Mouse (Mus musculus) heart, postnatal 36 days (tissue): ENCODE measurements around the gene AI464131. TPM values are rescaled to one million over a fixed set of nuclear protein-coding genes. Genes with fewer than 3 reads are reported as not detected.

Experiments used
- DNase-seq, 2 experiments: peaks; one replicate each; pipeline ENCODE4 v3.0.0; 2021 to 2022
- intact Hi-C: fragments of 180-260 bp; cut with DNase I; formaldehyde crosslinking; loops from one replicate; pipeline ENCODE4 v1.15.1; 2025
- total RNA-seq, 2 experiments: library from RNA; stranded (reverse); gene quantifications; 2 replicates each; pipeline ENCODE4 v1.2.3; 2021

Gene AI464131
- total RNA-seq, 2 experiments from 2014 or later, result 11.6 to 11.8 TPM

DNA sequence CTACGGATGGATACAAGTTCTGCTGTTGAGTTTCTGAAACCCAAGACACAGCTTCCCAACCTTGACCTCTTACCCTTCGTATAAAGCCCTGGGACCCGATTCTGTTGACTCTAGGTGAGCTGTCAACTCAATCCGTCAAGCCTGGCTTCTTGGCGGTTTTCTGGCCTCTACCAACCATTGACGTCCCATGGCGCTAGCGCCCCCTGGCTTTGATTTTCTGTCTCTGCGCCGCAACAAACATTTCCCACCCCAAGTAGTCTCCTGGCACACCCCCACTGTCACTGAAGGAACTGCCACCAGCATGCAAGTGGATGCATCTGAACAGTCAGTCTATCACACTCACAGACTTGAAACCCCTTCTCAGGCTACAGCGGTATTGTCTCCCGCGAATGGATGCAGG, 3.3 kb upstream of the AI464131 start:
- intact Hi-C loops, result loop anchor here (2.0 kb wide), 1 partner anchor 37 kb away; no protein-coding TSS in a partner anchor
- DNase-seq, result peak; percentile 45 to 47

DNA sequence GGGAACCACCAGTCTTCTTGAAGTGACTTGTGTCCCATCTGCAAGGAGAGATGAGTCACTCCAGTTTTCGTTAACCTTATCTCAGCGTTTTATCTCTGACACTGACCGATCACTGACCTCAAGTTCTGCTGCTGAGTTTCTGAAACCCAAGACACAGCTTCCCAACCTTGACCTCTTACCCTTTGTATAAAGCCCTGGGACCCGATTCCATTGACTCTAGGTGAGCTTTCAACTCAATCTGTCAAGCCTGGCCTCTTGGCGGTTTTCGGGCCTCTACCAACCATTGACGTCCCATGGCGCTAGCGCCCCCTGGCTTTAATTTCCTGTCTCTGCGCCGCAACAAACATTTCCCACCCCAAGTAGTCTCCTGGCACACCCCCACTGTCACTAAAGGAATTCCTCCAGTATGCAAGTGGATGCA, 2.3 kb upstream of the AI464131 start:
- intact Hi-C loops, result no loop called here

DNA sequence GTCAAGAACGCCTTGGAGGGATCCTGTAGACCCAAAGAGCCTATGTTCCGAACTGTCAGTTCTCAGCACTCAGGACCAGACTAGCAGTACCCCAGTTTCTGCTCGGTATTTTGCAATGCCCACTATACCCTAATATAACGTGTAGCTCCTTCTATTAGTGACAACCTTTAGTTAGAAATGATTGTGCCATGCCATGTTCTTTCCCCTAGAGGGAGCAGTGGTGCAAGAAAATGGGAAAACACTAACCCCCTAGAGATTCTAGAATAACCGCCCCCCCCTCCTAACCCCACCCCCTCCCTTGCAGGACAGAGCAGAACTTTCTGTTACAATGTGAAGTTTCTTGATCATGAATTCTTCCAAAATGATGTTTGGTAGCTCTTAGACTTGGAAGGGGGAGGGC, 1.4 kb upstream of the AI464131 start:
- DNase-seq, result no peak
- intact Hi-C loops, result no loop called here

More for the DNA sequence above, 2.3 kb upstream of the AI464131 start:
- DNase-seq, result no peak

DNA sequence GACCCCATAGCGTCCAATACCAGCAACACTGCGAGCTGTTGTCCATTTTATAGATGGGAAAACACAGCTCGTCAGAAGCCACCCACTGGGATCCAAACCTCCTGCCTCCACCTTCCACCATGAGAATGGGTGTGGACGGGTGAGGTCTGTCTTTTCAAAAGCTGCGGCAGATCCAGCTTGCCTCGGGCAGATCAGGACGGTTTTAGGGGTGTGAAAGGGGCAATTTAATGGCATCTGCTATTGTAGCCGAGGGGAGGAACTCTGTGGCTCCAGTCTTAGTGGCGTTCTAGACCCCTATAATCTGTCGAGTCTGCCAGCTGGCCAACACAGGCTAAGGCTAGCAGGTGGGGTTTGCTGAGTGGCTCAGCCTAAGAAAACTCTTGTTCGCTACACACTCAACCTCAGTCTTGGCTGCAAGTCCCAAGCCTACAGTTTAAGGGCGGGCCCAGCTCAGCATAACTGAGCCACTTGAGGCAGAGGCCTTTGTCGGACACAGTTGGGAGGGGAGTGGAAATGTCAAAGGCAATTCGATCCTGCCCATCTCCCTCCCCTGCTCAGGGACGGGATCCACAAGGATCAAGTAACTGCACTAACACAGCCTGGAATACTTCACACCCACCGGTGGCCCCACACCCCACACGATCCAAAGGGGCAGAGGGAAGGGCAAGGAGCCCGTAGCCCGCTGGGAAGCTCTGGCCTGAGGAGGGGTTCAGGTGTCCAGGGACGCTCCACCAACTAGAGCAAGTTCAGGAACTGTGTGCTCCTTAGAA, 520 bp downstream of the AI464131 start:
- no peak for DNase-seq
- intact Hi-C loops, result no loop called here

DNA sequence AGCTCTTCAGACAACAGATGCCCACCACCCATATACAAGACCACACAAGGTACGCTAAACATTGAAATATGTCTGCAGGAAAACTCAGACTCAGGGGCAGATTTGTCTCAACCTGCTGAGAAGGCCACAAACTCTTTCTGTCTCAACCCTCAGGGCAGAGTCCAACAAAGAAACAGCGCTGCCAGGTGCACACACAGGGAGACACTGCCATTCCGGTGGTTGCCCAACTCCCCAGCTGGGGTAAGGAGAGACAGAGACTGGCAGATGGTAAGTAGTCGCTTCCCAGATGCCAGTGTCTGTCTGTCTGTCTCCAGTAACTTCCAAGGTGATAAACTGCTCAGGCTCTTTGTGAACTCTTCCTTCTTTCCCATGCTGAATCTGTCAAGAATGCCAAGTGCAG, 2.1 kb downstream of the AI464131 start:
- no peak for DNase-seq
- intact Hi-C loops, result no loop called here

DNA sequence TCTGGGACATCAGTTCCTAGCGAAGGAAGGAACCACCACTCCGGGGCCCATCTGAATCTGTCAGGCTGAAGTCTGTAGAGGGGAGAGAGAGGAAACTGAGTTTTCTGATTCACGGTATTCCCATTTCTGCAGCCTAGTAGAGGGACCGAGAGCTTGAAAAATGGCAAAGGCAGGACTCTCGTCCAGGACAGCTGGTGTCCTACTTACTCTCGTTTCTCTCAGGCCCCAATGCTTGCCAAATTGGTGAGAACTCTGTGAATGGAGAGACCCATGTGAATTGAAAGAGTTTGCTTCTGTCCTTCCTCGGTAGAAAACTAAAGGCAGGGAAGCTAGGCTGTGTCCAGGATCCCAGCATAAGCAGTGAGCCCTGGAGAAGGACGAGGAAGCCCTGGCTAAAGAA, 3.3 kb downstream of the AI464131 start:
- intact Hi-C loops, result no loop called here
- no peak for DNase-seq

DNA sequence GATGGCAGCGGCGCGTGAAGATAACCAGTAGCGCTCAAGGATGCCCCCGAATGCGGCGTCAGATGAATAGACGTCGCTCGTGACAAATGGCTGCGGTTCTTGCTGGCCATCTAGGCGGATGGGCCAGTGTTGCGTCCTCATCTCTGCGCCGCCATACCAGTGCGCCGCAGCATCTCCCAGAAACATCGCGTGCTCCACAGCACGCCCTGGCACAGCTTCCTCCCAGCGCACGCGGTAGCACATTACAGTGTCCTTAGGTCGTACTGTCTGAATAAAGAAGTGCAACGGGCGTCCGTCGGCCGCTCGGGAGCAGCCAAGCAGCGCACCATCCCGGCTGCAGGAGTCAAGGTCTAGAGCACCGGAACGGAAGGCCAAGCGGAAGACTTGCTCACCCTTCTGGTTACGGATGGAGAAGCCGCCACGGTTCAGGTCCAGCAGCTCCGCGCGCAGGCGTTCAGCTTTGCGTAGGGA, 3.9 kb downstream of the AI464131 start:
- no peak for DNase-seq
- intact Hi-C loops, result no loop called here

DNA sequence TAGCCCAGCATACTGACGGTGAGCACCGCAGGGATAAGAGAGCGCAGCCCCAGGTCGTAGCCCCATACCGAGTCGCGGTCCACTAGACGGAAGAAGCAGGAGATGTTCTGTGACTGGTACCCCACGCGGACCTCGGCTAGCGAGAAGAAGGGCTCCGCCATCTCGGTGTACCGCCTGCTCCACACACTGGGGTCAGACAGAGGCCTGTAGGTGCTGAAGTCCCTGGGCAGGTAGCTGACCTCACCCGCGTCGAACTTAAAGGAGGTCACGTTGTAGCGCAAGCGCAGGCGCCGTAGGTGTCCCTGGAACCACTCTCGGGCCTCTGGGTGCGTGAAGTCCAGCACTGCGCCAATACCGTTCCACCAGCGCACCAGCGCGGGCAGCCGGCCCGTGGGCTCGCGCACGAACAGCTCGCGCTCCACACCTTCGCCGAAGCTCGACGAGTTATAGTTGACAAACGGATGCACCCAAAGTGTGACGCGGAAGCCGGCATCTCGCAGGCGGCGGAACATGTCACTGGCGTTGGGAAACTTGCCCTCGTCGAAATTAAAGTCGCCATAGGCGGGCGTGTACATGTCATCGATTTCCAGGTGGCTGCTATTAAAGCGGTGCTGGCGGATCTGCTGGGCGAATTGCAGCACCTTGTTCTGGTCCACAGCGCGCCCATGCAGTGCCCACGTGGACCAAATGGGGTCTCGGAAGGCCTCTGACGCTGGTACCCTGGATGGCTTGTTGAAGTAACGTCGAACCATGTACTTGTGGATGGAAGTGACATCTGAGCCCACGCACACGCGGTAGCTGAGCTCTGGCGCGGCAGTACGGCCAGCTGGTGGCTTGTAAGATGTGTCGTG, 4.7 kb downstream of the AI464131 start:
- intact Hi-C loops, result no loop called here
- DNase-seq, result no peak

DNA sequence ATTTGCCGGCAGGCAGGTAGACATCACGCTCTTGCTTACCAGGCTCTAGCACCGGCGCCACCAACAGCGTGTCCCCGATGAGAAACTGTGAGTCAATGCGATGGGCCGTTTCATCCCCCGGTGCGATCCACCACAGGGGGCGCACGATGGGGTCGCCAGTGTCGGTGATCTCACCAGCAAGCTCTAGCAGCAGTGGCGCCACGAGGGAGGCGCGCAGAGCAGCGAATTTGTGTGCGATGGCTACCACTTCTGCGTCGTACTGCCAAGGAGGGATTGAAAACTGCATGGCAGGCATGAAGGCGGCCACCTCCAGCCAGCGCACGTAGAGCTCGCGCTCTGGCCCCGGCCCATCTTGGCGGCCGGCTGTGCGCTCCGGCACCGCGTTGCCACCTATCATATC, 5.3 kb downstream of the AI464131 start:
- intact Hi-C loops, result no loop called here
- DNase-seq, result no peak

DNA sequence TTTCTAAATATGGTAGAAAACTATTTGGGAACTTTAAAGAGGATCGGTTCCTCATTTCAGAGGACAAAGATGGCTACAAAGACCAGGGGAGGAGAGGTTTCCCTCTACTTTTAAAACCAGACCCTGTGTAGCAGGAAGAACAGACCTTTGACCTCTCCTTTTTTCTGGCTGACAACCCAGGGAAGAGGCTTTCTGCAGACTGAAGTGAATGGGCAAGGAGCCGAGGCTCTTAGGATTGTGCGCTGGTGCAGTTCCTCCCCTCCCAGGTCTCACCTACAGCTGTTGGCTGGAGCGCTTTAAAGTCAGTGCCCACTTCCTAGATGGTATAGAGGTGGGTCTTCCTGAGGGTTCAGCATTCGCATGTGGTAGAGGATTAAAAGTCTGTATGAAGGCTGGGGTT, 5.8 kb downstream of the AI464131 start:
- intact Hi-C loops, result no loop called here

DNA sequence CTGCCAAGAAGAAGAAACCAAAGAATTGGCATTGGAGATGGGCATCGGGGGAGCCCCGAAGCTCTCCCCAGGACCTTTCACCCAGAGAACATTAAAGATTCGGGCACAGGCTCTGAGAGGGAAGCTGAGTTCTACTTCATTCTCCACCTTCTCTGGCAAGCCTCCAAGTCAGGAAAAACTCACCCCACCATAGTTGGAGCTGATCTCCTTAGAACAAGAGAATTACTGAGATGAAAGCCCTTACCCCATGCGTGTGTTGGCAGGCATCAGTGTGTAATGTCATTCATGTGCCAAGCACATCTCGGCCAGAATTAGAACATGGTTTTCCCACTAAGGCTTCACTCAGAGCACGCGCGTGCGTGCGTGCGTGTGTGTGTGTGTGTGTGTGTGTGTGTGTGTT, 7.0 kb downstream of the AI464131 start:
- intact Hi-C loops, result no loop called here
- no peak for DNase-seq

More for the DNA sequence above, 5.8 kb downstream of the AI464131 start:
- DNase-seq, result no peak

- intact Hi-C loops, result no loop called here
- DNase-seq, result no peak
Measured at GRCm38 (mm10) chr4:41495076-41495475, 7.8 kb downstream of the AI464131 start.

DNA sequence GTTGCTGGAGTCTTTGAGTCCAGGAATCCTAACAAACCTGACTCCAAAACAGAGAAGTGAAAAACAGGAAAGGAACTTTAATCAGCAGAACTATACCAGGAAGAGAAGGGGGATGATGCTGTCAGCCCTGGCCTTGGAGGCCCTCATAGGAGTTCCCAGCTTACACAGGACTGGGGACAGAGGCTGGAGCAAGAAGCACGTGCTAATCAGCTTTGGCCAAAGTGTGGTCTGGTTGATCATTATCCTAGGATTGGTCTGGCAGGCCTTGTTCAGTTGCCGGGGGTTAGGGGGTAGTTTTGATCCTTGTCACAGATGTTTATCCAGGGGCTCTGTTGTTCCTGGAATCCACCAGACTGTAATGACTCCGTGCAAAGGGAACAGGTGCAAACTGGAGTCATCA, 8.5 kb downstream of the AI464131 start:
- intact Hi-C loops, result no loop called here
- DNase-seq, result no peak

DNA sequence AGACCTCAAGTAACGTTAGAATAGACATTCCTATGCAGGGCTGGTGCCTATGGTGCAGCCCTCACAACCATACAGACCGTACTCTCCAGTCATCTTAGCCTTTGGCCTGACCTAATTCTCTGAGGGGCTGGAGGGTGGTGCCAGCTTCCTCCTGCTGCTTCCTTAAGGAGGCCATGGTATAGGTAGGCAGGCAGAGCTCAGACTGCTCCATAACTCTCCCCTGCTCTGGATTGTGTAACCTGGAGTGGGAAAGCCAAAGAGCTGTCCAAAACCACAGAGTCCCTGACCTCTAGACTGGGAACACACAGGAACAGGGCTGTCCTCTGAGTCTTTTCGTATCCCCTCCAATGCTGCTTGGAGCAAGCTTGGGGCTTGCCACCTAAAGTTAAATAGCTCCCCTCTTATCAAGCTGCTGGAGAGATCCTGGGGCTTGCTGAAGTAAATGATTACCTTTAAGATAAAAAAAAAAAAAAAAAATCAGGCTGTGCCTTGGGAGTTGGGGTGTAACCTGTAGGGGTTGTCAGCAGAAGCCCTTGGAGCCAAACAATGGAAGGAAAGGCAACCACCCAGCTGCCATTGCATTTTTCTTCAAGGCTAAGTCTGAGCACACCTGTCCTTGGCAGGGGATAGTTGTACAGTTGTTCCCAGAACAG, 9.3 kb downstream of the AI464131 start:
- DNase-seq, result no peak
- intact Hi-C loops, result no loop called here

GRCm38 (mm10) chr4:41492951-41493350, 9.9 kb downstream of the AI464131 start:
- DNase-seq, result no peak
- intact Hi-C loops, result no loop called here

GRCm38 (mm10) chr4:41481601-41482017, 21.3 kb downstream of the AI464131 start:
- DNase-seq, result peak; percentile 61 to 73
- intact Hi-C loops, result no loop called here

DNA sequence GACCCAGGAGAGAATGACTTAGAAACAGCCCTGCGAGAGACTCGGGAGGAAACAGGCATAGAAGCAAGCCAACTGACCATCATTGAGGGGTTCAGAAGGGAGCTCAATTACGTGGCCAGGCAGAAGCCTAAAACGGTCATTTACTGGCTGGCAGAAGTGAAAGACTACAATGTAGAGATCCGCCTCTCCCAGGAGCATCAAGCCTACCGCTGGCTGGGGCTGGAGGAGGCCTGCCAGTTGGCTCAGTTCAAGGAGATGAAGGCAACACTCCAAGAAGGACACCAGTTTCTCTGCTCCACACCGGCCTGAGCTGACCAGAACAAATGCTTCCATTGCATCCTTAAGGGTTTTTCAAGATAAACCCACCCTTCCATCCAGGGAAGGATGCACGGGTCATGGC, 22.6 kb downstream of the AI464131 start:
- intact Hi-C loops, result no loop called here
- peak; percentile 73 for DNase-seq

DNA sequence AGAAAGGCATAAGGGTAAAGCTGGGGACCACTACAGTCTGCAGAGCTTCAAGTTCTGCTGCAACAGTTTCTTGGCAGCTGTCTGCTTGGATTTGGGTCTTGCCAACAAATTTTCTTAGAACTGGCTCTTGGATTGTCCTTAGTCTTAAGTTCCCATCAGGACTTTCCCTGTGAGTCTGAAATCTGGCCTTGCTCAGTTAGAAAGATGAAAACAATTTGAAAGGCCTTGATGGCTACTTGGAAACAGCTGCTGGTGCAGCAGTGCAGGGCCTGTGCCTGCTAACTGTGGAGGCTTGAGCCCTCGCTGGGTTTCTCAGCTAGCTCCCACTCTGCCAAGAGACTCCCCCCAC, 23.4 kb downstream of the AI464131 start:
- intact Hi-C loops, result no loop called here
- peak in 1 of 2 experiments; percentile 52 for DNase-seq

DNA sequence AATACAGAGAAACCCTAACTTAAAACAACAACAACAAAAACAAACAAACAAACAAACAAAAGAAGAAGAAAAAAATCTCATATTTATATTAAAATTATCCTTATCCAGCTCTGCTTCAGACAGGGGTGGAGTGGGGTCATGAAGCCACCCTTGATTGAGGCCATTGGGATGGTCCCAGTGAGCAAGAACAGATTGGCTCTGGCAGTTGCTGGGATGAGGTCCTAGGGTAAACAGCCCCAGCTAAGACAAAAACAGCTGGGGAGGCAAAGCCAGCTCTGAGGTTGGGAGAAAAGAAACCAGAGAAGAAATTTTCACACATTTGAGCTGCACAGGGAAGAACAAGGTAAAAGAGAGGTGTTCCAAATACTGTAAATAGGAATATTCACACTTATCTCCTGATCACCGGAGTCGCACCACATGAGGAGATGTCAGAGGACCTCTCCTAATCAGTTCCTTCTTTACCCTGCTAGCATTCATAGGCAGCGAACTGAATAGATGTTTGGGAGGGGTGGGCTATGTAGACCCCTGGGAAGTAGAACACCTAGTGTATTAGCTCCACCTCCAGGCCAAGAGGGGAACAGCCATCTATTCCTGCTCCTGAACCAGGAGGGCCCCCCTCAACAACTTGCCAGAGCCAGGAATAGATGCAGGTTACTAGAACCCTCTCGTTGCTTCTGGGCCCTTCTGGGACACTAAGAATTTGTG, 24.0 kb downstream of the AI464131 start:
- intact Hi-C loops, result no loop called here
- no peak for DNase-seq

DNA sequence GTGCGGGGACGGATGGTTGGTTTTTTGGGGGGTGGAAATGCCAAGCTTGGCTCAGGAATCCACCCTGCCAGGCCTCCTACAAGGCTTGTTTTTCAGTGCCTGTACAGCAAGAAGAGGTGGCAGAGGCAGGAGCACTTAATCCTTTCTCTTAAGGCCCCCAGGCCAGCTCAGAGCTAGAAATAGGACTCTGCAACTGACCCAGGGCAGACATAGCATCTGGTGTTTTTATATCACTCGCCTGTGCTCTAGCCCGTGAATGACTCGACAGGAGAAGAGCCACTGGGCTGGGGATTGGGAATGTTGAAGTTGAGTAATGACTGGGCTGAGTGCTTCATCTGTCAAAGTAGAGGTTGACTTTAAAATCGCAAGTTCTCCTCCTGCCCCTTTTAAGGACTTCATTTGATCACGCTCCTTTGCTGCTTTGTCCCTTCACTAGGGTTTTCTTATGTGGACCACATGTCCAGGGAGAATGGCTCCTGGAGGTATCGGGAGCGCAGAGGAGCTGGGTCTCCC, 25.2 kb downstream of the AI464131 start:
- intact Hi-C loops, result no loop called here
- DNase-seq, result no peak

DNA sequence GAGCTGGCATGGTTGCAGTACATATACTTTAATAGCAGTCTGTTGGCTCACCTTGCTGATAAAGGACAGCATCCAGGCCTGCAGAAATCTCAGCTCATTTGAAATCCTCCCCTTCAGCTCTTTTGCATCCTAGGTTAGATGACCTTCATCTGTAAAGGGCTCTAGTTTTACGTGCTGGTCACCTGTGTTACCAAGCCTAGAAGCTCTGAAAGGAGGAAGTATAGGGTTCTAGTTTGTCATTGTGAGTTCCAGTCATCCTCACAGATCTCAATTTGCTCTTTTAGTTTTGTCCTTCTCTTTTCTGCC, 31.5 kb downstream of the AI464131 start:
- intact Hi-C loops, result no loop called here
- no peak for DNase-seq
